Mouse (Mus musculus): ENCODE measurements around the gene Abhd12. TPM values are rescaled to one million over a fixed set of nuclear protein-coding genes. Genes with fewer than 3 reads are reported as not detected.

Abhd12 gene
- 49.4 TPM for polyA plus RNA-seq (2017; shearing (Covaris generic))

GRCm38 (mm10) chr2:150904272-150904935, at the start of gene Abhd12:
Gene Abhd12, minus strand, starts transcription at chr2:150904741.

GRCm38 (mm10) chr2:150904936-150905450, 452 bp upstream of the Abhd12 start, which contains the start of gene Gins1:
Gene Gins1, plus strand, starts transcription at chr2:150905400.

GRCm38 (mm10) chr2:150786251-150787180, 118.0 kb downstream of the Abhd12 start, which contains the start of gene Pygb:
Gene Pygb, plus strand, starts transcription at chr2:150786735.

Other genes starting within 250 kb of the Abhd12 start
- 29.8 TPM for gene Acss1, start 236.2 kb downstream of the Abhd12 start, polyA plus RNA-seq (2017; shearing (Covaris generic))
- gene Vsx1, start 215.4 kb downstream of the Abhd12 start, polyA plus RNA-seq (2017; shearing (Covaris generic)): not detected
- gene Entpd6, start 155.7 kb downstream of the Abhd12 start, polyA plus RNA-seq (2017; shearing (Covaris generic)): 70.3 TPM
- 44.5 TPM for gene Pygb, start 118.0 kb downstream of the Abhd12 start, polyA plus RNA-seq (2017; shearing (Covaris generic))
- 2.4 TPM for gene Gins1, start 659 bp upstream of the Abhd12 start, polyA plus RNA-seq (2017; shearing (Covaris generic))
- 1.9 TPM for gene Ninl, start 134.6 kb upstream of the Abhd12 start, polyA plus RNA-seq (2017; shearing (Covaris generic))
- gene Nanp, start 134.7 kb upstream of the Abhd12 start, polyA plus RNA-seq (2017; shearing (Covaris generic)): 14.2 TPM
- gene Gm14151, start 187.6 kb upstream of the Abhd12 start, polyA plus RNA-seq (2017; shearing (Covaris generic)): not detected
- not detected for gene Gm14147, start 193.5 kb upstream of the Abhd12 start, polyA plus RNA-seq (2017; shearing (Covaris generic))

Data from effector memory CD4-positive, alpha-beta T cell, adult 5 months (primary cell).